Mouse (Mus musculus): ENCODE data around the gene Gmds.

Gene Gmds

DNA sequence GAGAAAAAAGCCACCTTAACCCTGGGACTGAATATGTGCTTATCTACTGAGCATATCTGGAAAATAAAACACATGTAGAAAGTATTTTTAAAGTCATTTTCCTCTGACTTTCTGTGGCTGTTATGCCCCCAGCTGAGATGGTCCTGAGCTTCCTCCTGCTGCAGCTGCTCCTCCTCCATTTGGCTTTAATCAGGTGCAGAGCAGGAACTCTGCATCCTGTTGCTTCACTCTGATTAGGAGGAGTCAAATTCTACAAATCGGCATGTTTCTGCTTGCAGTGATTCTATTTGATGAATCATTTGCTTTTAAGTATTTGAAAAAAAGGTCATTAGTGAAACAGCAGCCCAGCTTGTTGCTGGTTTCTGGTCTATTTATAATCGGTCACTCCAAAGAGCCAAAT, 177.0 kb downstream of the Gmds start:
- DNase-seq (ENCODE audit: low read depth): no peak

- no peak for DNase-seq (ENCODE audit: low read depth)
Measured at GRCm38 (mm10) chr13:32158240-32158639, 180.3 kb downstream of the Gmds start.

GRCm38 (mm10) chr13:32145916-32146315, 192.6 kb downstream of the Gmds start:
- DNase-seq (ENCODE audit: low read depth): peak; percentile 40

DNA sequence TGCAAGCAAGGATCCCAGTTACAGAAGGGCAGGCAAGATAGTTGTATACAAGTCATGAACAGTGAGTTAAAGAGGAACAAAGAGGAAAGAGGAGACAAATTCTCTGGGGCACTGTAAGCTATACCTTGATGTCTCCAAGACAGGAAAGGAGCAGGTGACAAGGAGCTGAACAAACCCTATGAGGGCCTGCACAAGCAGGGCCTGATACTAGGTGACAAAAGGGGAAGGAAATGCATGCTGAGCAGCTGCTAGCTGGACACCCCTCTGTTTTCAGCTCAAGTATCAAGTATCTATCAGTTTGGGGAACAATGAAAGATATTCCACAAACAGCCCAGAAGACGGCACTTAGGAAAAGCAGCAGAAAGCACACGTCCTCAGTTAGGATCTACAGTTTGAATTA, 193.4 kb downstream of the Gmds start:
- DNase-seq (ENCODE audit: low read depth): no peak

GRCm38 (mm10) chr13:32143651-32144050, 194.9 kb downstream of the Gmds start:
- DNase-seq (ENCODE audit: low read depth): no peak

- no peak for DNase-seq (ENCODE audit: low read depth)
Measured at GRCm38 (mm10) chr13:32134663-32135273, 203.8 kb downstream of the Gmds start.

GRCm38 (mm10) chr13:32129970-32130369, 208.6 kb downstream of the Gmds start:
- no peak for DNase-seq (ENCODE audit: low read depth)

DNA sequence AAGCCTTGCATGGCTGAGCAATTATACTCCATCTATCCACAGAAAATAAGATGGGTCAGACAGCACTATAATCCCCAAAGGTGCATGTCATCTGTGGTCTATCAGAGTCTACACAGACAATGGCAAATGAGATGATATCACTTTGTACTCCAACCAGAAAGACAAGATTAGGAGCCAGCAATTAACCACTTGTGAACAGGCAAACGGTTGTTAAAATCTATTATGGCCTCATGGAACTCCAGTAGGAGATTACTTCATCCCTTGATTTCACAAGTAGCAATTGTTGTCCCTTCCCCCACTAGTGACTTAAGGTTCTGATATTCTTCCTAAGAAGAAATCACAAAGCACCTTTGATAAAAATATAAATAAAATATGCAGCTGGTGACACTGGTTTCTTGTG, 220.2 kb downstream of the Gmds start:
- DNase-seq (ENCODE audit: low read depth): no peak

DNA sequence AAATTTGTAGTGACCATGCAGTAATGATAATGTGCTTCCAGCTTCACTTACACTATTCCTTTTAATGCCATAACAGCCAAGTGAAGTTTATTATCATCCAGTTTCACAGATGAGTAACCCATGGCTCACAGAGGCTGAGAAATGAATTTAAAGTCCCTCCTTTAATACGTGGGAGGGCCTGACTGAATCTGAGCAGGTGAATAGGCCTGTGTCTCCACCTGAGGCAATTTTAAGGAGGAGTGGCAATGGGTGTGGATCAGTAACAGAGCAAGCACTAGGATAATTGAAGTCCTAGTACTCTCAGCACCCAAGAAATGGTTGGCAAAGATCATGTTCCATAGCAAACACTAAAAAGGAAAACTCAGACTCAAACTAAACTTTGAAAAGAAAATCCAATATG, 223.1 kb downstream of the Gmds start:
- DNase-seq (ENCODE audit: low read depth): no peak

GRCm38 (mm10) chr13:32113875-32114274, 224.7 kb downstream of the Gmds start:
- no peak for DNase-seq (ENCODE audit: low read depth)

- no peak for DNase-seq (ENCODE audit: low read depth)
Measured at GRCm38 (mm10) chr13:32088303-32088977, 250.1 kb downstream of the Gmds start.

DNA sequence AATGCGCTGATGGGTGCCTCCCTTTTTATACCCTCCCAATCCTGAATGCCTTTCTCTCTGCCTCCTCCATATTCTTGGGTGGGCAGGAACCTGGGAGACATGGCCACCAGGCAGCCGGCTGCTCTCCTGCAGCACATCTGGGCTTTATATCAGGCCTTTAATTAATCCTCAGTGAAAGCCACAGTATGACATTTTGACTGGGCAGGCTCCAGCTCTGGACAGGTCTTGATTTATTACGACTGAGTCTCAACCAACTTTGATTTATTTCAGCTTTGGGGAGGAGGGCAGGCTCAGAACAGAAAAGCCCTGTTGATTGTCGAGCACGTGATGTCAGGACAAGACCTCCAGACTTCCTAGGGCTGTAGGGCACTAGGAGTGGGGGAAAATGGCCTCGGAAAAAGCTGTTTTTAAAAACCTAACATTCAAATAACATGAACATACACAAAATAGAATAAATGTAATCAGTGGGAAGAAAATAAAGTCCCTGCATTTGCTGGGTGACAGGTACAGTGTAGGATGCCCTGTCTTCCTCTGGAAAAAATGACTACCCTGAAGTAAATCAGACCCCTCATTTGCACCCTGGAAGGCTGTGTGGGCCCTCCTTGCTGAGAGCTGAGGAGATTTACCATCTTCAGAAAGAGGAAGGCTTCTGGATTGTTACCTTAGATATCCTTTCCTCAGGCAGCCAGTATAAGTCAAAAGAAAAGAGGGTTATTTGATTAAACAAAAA, 257.9 kb downstream of the Gmds start:
- DNase-seq (ENCODE audit: low read depth): no peak

DNA sequence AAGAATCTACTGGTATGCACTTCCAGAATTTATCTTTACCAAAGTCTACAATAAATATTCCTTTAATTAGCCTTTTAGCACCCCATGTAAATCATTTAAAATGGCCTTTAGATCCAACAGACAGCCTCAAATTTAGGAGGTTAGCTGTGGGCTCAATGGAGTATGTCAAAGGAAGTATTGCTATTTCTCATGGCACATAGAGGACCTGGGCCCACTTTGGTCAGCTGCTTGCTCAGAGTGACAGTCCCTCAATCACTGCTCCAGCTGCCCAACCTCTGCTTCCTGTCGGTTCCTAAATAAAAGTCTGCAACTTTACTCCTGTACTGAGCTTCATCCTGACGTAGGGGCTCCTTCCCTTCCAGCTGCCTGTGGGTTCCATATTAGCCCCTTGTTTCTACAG, 264.9 kb downstream of the Gmds start:
- DNase-seq (ENCODE audit: low read depth): no peak

GRCm38 (mm10) chr13:32055321-32055720, 283.2 kb downstream of the Gmds start:
- DNase-seq (ENCODE audit: low read depth): no peak

DNA sequence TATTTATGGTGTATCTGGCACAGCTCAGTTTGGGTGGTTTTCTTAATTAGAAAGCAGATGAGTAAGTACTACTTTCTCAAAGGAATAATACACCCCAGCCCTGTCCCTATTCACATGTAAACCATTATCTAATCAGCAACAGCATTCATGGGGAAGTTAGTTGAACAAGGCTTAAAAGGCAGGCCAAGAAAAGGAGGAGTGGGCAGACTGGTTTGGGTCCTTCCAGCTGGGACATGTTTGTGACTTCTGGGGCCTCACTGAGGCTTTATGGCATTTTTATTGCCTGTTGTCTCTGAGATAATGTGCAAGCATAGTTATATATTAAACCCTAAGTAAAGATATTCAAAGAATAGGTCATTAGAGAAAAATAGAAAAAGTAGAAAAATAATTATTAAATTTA, 285.0 kb downstream of the Gmds start:
- no peak for DNase-seq (ENCODE audit: low read depth)

DNA sequence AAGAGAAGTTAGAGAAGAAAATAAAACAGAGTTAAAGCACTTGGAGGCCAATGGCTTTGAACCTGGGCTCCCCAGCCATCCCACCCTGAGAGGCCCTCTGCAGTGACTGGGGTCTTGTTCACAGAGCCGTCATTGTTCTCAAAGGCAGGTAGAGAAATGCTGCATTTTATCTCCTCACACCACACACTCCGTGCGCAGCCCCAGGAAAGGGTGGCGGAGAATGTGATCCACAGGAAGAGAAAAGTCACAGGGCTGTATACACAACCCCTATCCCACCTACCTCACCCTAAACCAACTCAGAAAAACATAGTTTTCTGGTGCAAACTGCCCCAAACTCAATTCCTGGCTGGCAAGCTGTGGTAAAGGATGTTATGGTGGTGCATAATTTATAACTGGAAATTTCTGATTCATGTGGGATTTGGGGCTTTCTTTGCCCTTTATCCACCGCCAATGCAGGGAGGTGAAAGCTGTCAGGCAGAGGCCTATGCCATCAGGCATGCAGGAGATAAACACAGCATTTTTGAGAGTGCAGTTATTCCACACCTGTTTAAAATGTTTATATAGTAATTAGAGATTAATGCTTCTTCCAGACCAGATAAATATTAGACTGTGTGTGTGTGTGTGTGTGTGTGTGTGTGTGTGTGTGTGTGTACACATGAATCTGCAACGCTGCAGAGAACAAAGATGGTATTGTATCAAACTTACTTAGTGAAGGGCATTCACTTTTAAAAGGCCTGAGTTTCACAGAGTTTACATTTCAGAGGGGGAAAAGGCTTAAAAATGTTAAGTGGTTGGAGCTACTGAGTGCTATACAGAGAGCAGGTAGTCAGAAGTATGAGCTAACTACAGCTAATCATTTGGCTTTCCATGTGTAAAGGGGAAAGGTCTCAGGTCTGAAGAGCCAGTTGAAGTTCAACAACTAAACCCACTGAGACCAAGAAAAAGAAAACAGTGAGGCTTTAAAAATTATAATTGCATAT, 290.3 kb downstream of the Gmds start:
- DNase-seq (ENCODE audit: low read depth): no peak

DNA sequence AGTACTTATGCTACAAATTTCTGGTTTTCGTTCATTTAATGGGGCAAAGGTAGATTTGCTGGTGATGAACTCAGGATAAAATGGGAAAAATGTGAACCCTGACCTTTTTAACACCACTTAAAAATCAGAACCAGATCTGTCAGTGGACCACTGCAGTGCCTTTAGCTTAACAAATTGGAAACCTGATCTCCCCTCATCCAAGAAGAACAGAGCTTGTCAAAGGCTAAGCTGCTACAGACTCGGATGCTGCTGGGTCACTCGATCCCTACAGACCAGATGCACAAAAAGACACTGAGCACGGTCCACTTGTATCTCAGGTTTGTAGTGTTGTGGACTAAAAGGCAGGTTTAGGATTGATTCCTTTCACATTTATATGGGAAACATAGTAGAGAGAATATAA, 291.6 kb downstream of the Gmds start:
- no peak for DNase-seq (ENCODE audit: low read depth)

GRCm38 (mm10) chr13:32042748-32043147, 295.8 kb downstream of the Gmds start:
- no peak for DNase-seq (ENCODE audit: low read depth)

DNA sequence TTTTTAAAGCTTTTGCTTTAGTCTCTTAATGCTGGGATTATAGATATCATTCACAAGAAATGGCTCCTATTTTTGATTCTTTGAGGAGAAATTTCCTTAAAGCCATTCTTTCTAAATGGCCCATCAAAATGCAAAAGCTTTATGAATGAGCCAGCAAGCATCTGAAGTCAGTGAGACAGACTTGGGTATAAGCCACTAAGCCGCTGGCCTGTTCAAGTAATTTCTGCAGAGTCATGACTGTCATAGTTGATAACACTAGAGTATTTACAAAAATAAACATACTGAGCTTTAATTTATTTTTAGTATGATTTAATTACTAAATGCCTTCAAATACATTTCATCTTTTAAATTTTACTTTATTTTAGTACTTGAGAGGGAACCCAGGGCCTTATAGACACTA, 297.7 kb downstream of the Gmds start:
- DNase-seq (ENCODE audit: low read depth): no peak

DNA sequence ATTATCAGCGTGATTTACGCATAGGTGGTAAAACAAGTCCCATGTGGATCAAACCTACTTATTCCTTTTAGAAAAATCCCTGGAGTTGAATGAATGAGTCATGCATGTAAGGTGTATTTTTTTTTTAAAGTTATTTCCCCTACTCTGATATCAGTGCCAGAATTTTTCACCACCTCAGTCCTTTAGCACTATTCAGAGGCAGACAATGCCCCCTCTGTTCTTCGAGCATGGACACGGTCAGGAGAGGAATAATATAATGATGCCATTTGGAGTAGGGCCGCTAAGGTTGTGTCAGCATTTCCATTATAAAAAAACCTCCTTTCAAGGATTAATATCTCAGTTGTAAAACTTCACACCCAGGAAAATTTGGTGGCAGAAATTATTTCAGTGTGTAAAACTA, 301.6 kb downstream of the Gmds start:
- DNase-seq (ENCODE audit: low read depth): no peak

- no peak for DNase-seq (ENCODE audit: low read depth)
Measured at GRCm38 (mm10) chr13:32034799-32035448, 303.6 kb downstream of the Gmds start.

- DNase-seq (ENCODE audit: low read depth): no peak
Measured at GRCm38 (mm10) chr13:32034139-32034538, 304.4 kb downstream of the Gmds start.

Measured in c-Kit-positive CD71-positive TER-119-negative erythroid progenitor cells, embryonic 14.5 days (primary cell).